Mouse (Mus musculus) embryonic facial prominence, embryonic 12.5 days (tissue): ENCODE data around the gene Odf2l. TPM values are rescaled to one million over a fixed set of nuclear protein-coding genes. Genes with fewer than 3 reads are reported as not detected.

ENCODE experiments used
- ATAC-seq: fragments of 200-750 bp; cut with Nextera tagmentation; 2 replicates; pipeline ENCODE4 v1.8.0; 2017; ENCODE audit not compliant: insufficient number of reproducible peaks, insufficient read depth, low FRiP score, low TSS enrichment
- H3K27ac ChIP-seq: fragments of 300-500 bp; sonication (generic); 2 replicates; pipeline ENCODE4 v1.5.1; 2016; ENCODE audit warnings: mild to moderate bottlenecking
- H3K27me3 ChIP-seq: fragments of 300-500 bp; sonication (generic); 2 replicates; pipeline ENCODE4 v1.6.1; 2016; ENCODE audit warnings: mild to moderate bottlenecking, moderate library complexity
- H3K36me3 ChIP-seq: fragments of 300-500 bp; sonication (generic); 2 replicates; pipeline ENCODE4 v1.6.1; 2016; ENCODE audit warnings: mild to moderate bottlenecking
- H3K4me1 ChIP-seq: fragments of 300-500 bp; sonication (generic); 2 replicates; pipeline ENCODE4 v1.6.1; 2016
- H3K4me2 ChIP-seq: fragments of 300-500 bp; sonication (generic); replicated peaks from 2 replicates; pipeline ENCODE4 v1.6.1; 2016; ENCODE audit warnings: mild to moderate bottlenecking, moderate library complexity
- H3K4me3 ChIP-seq: fragments of 300-500 bp; sonication (generic); 2 replicates; pipeline ENCODE4 v1.5.1; 2016; ENCODE audit warnings: mild to moderate bottlenecking
- H3K9ac ChIP-seq: fragments of 300-500 bp; sonication (generic); 2 replicates; pipeline ENCODE4 v1.6.1; 2016; ENCODE audit warnings: mild to moderate bottlenecking, moderate library complexity
- H3K9me3 ChIP-seq: fragments of 300-500 bp; sonication (generic); 2 replicates; pipeline ENCODE4 v1.6.1; 2016; ENCODE audit warnings: mild to moderate bottlenecking, moderate library complexity
- WGBS: fragments of 180-500 bp; shearing (Covaris S2); methylation state at CpG from one replicate; pipeline ENCODE4 v1.1.7; 2016; 5-methylcytosine and 5-hydroxymethylcytosine counted together
- polyA plus RNA-seq: library from polyadenylated mRNA; unstranded; fragments of >200 nt; fragmentation: Nextera tagmentation; extraction: Ambion mirVana; gene quantifications from 2 replicates; pipeline ENCODE4 v1.2.1, GENCODE M21; 2016

Gene Odf2l
- polyA plus RNA-seq, 1 experiment from 2014 or later, result 23.6 TPM

GRCm38 (mm10) chr3:145143856-145144255 is 25.5 kb downstream of the Odf2l start:
- Histone ChIP-seq H3K4me3 (no peak overlapping the region), H3K4me1 (no peaks in the 10 kb centered on the region), H3K9me3 (no peaks in the 10 kb centered on the region), H3K27ac (no peak overlapping the region), H3K4me2 (no peak overlapping the region), H3K27me3 (no peaks in the 10 kb centered on the region), H3K9ac (no peak overlapping the region), H3K36me3 (peaks cover 6% of the 10 kb centered on the region)
- ATAC-seq, result no peak
- 86% methylated on average over 10 of the region's 10 CpGs for WGBS

- Histone ChIP-seq H3K36me3 (peaks cover 12% of the 10 kb centered on the region), H3K4me1 (no peaks in the 10 kb centered on the region), H3K27ac (no peak overlapping the region), H3K4me2 (no peak overlapping the region), H3K9ac (no peak overlapping the region), H3K27me3 (no peaks in the 10 kb centered on the region), H3K4me3 (no peak overlapping the region), H3K9me3 (no peaks in the 10 kb centered on the region)
- 94% methylated on average over 9 of the region's 9 CpGs for WGBS
- no peak for ATAC-seq
These were observed 28.5 kb downstream of the Odf2l start for GRCm38 (mm10) chr3:145146871-145147270.

- H3K9ac ChIP-seq, result no peak overlapping the region
- no peak overlapping the region for H3K4me3 ChIP-seq
- H3K27ac ChIP-seq, result no peak overlapping the region
- ATAC-seq, result no peak
- H3K9me3 ChIP-seq, result no peaks in the 10 kb centered on the region
- no peaks in the 10 kb centered on the region for H3K27me3 ChIP-seq
- 81% methylated on average over 2 of the region's 2 CpGs for WGBS
- H3K36me3 ChIP-seq, result peaks cover 15% of the 10 kb centered on the region
- H3K4me2 ChIP-seq, result no peak overlapping the region
- H3K4me1 ChIP-seq, result no peaks in the 10 kb centered on the region
These were observed 29.1 kb downstream of the Odf2l start for GRCm38 (mm10) chr3:145147483-145147882.

- Histone ChIP-seq H3K4me3 (no peak overlapping the region), H3K36me3 (peaks cover 15% of the 10 kb centered on the region), H3K4me1 (no peaks in the 10 kb centered on the region), H3K27me3 (no peaks in the 10 kb centered on the region), H3K9me3 (no peaks in the 10 kb centered on the region), H3K4me2 (no peak overlapping the region), H3K9ac (no peak overlapping the region), H3K27ac (no peak overlapping the region)
- no peak for ATAC-seq
These were observed 29.6 kb downstream of the Odf2l start for GRCm38 (mm10) chr3:145147952-145148351.

GRCm38 (mm10) chr3:145151092-145151491 is 32.7 kb downstream of the Odf2l start:
- H3K27me3 ChIP-seq, result no peaks in the 10 kb centered on the region
- H3K4me1 ChIP-seq, result no peaks in the 10 kb centered on the region
- H3K27ac ChIP-seq, result no peak overlapping the region
- H3K4me3 ChIP-seq, result no peak overlapping the region
- no peak for ATAC-seq
- WGBS, result 88% methylated on average over 7 of the region's 7 CpGs
- H3K9ac ChIP-seq, result no peak overlapping the region
- H3K9me3 ChIP-seq, result no peaks in the 10 kb centered on the region
- peaks cover 25% of the 10 kb centered on the region for H3K36me3 ChIP-seq
- no peak overlapping the region for H3K4me2 ChIP-seq

- Histone ChIP-seq H3K4me3 (no peak overlapping the region), H3K9me3 (no peaks in the 10 kb centered on the region), H3K27me3 (no peaks in the 10 kb centered on the region), H3K36me3 (peaks cover 20% of the 10 kb centered on the region), H3K4me1 (no peaks in the 10 kb centered on the region), H3K4me2 (no peak overlapping the region), H3K9ac (no peak overlapping the region), H3K27ac (no peak overlapping the region)
- WGBS, result 84% methylated on average over 7 of the region's 7 CpGs
- no peak for ATAC-seq
These were observed 33.5 kb downstream of the Odf2l start for GRCm38 (mm10) chr3:145151933-145152332.

- Histone ChIP-seq H3K27ac (0 out of 2 replicates have a peak overlapping the region, but pooled peaks have one; percentile 60), H3K4me3 (no peak overlapping the region), H3K4me2 (no peak overlapping the region), H3K36me3 (peaks cover 12% of the 10 kb centered on the region; the same call in 1 of the 2 replicates), H3K9ac (no peak overlapping the region), H3K27me3 (no peaks in the 10 kb centered on the region), H3K9me3 (no peaks in the 10 kb centered on the region), H3K4me1 (no peaks in the 10 kb centered on the region)
- ATAC-seq, result no peak
- 65% methylated on average over 6 of the region's 6 CpGs for WGBS
These were observed 38.5 kb downstream of the Odf2l start for GRCm38 (mm10) chr3:145156883-145157282.

GRCm38 (mm10) chr3:145158441-145158840 is 40.1 kb downstream of the Odf2l start:
- no peak for ATAC-seq
- WGBS, result 89% methylated on average over 3 of the region's 3 CpGs
- no peak overlapping the region for H3K4me2 ChIP-seq

GRCm38 (mm10) chr3:145166741-145167140 is 48.4 kb downstream of the Odf2l start:
- no peaks in the 10 kb centered on the region for H3K9me3 ChIP-seq
- H3K4me1 ChIP-seq, result no peaks in the 10 kb centered on the region
- ATAC-seq, result no peak
- WGBS, result 95% methylated on average over 11 of the region's 11 CpGs
- H3K4me3 ChIP-seq, result no peak overlapping the region
- no peaks in the 10 kb centered on the region for H3K36me3 ChIP-seq
- H3K27ac ChIP-seq, result no peak overlapping the region
- no peak overlapping the region for H3K9ac ChIP-seq
- H3K4me2 ChIP-seq, result no peak overlapping the region
- no peaks in the 10 kb centered on the region for H3K27me3 ChIP-seq

More at GRCm38 (mm10) chr3:145158441-145158840, 40.1 kb downstream of the Odf2l start:
- Histone ChIP-seq H3K4me3 (no peak overlapping the region), H3K4me1 (no peaks in the 10 kb centered on the region), H3K27me3 (no peaks in the 10 kb centered on the region), H3K36me3 (peaks cover 9% of the 10 kb centered on the region; the same call in 1 of the 2 replicates), H3K9me3 (no peaks in the 10 kb centered on the region), H3K9ac (no peak overlapping the region), H3K27ac (no peak overlapping the region)

- ATAC-seq, result no peak
- WGBS, result 71% methylated on average over 5 of the region's 5 CpGs
- H3K9ac ChIP-seq, result no peak overlapping the region
- H3K27ac ChIP-seq, result no peak overlapping the region
- no peak overlapping the region for H3K4me3 ChIP-seq
- H3K9me3 ChIP-seq, result no peaks in the 10 kb centered on the region
- H3K4me2 ChIP-seq, result no peak overlapping the region
- H3K4me1 ChIP-seq, result no peaks in the 10 kb centered on the region
- no peaks in the 10 kb centered on the region for H3K36me3 ChIP-seq
- H3K27me3 ChIP-seq, result no peaks in the 10 kb centered on the region
These were observed 49.4 kb downstream of the Odf2l start for GRCm38 (mm10) chr3:145167766-145168165.

GRCm38 (mm10) chr3:145168844-145169696 is 50.7 kb downstream of the Odf2l start:
- Histone ChIP-seq H3K36me3 (no peaks in the 10 kb centered on the region), H3K4me3 (no peak overlapping the region), H3K9ac (no peak overlapping the region), H3K27me3 (no peaks in the 10 kb centered on the region), H3K4me1 (no peaks in the 10 kb centered on the region), H3K9me3 (no peaks in the 10 kb centered on the region), H3K4me2 (no peak overlapping the region), H3K27ac (no peak overlapping the region)
- ATAC-seq, result no peak
- 61% methylated on average over 13 of the region's 13 CpGs for WGBS

- Histone ChIP-seq H3K27ac (no peak overlapping the region), H3K9ac (no peak overlapping the region), H3K9me3 (no peaks in the 10 kb centered on the region), H3K27me3 (no peaks in the 10 kb centered on the region), H3K4me1 (no peaks in the 10 kb centered on the region), H3K4me2 (no peak overlapping the region), H3K4me3 (no peak overlapping the region), H3K36me3 (no peaks in the 10 kb centered on the region)
- WGBS, result 79% methylated on average over 4 of the region's 4 CpGs
- no peak for ATAC-seq
These were observed 51.6 kb downstream of the Odf2l start for GRCm38 (mm10) chr3:145170028-145170427.
